Mouse (Mus musculus): ENCODE data around the gene Mad2l1.

GRCm38 (mm10) chr6:66595804-66596203 lies 60.6 kb downstream of the Mad2l1 start:
- TF ChIP-seq CTCF (IDR thresholded peaks at IDR 0.05; ENCODE audit: borderline replicate concordance, control insufficient read depth, extremely low read depth, insufficient read depth, low read length, poor library complexity) (no peak), POLR2A (IDR thresholded peaks at IDR 0.05; ENCODE audit: control insufficient read depth, extremely low read depth, insufficient read depth, low read length, poor library complexity) (no peak)
